Mouse (Mus musculus) thymus, postnatal 25 days (tissue): ENCODE measurements around the gene 1500009C09Rik.
A peak's percentile ranks its signal among the peaks of the same experiment; 100 is the strongest.
"Not testable (repeated sequence)": the region's sequence is repeated elsewhere in the genome, so short reads cannot be mapped to it uniquely, and the experiment has no call there.

Source experiments
- DNase-seq: peaks from one replicate; pipeline ENCODE4 v3.0.0; 2022

The 1500009C09Rik gene

GRCm38 (mm10) chr15:82220003-82220675 lies 32.1 kb upstream of the 1500009C09Rik start:
- DNase-seq = no peak

DNA sequence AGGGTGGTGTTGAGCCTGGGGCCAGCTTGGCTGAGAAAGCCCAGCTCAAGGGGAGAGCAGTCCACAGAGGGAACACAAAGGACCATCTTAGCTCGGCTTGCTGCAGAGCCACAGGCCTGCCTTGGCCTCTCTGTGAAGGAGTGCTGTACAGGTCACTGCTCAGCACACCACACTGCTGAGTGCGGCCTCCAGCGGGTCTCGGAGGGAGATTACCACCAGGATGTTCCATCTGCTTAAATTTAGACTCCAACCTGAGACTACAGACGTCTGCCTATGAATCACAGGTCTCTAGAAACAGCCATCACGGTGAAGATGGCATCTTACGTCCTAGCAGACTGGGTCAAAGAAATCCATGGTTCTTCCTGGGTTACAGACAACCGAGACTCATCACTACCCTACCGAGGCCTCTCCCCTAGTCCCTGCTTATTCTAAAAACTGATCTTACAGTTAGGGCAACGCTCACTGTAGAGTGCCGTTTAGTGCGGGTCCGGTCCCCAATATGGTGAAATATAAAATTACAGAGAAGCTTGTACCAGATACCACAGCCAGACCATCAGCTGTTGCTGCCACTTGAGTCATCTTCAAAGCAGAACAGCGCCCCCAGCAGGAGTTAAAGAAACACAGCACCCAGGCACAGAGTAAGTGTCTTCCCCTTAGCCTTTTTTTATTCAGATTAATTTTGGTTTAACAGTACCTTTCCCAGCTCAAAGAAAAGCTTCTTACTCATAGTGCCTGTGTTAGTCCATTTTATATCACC lies 30.9 kb upstream of the 1500009C09Rik start:
- no peak for DNase-seq

- no peak for DNase-seq
These were observed 28.9 kb upstream of the 1500009C09Rik start for GRCm38 (mm10) chr15:82223251-82223650.

- peak; percentile 54 for DNase-seq
These were observed 28.3 kb upstream of the 1500009C09Rik start, which contains the start of gene Tnfrsf13c for GRCm38 (mm10) chr15:82223657-82224601. TSS of gene Tnfrsf13c (minus strand) at chr15:82224369.

- DNase-seq = no peak
These were observed 27.5 kb upstream of the 1500009C09Rik start for GRCm38 (mm10) chr15:82224602-82225215.

- no peak for DNase-seq
These were observed 26.4 kb upstream of the 1500009C09Rik start for GRCm38 (mm10) chr15:82225769-82226168.

DNA sequence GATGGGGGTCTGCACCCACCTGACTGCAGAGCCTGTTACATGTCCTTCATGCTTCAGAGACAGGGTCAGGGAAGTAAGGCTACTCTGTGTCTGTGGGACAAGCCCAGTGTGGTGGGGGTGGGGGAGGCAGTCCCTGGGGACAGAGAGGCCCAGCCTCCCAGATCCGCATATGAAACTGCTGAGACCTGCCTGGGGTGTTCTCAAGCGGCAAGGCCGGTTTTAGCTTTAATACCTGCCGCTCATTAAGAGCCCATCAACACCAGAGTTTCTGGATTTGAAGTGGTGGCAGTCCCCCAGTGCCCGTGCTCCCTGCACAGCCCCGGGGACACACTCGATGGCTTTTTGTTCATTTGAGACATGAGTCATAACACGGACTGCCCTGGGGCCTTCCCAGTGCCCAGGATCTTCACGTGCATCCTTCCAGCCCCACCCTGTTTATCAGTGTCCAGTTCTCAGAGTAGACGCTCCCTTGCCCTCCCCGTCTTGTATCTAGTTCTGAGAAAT lies 22.6 kb upstream of the 1500009C09Rik start:
- no peak for DNase-seq

GRCm38 (mm10) chr15:82230098-82230611 lies 22.0 kb upstream of the 1500009C09Rik start:
- no peak for DNase-seq

- DNase-seq = no peak
These were observed 21.1 kb upstream of the 1500009C09Rik start for GRCm38 (mm10) chr15:82231100-82231499.

- no peak for DNase-seq
These were observed 20.4 kb upstream of the 1500009C09Rik start for GRCm38 (mm10) chr15:82231591-82232378.

DNA sequence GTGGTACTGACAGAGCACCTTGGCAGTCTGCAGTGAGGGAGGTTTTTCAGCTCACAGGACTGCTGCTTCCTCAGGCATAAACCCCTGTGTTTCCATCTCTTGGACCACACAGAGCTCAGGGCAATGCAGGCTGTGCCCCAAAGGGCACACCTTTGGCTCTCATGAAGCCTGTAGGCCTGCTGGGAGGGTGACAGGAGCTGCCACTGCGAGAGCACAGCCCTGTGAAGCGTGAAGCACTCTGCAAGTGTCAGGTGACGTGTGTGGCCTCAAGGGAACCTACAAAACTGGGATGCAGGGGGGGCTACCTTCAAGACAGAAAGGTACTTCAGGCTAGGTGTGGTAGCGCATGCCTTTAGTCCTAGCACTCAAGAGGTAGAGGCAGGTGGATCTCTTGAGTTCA lies 19.5 kb upstream of the 1500009C09Rik start:
- DNase-seq = no peak

- DNase-seq = no peak
These were observed 16.5 kb upstream of the 1500009C09Rik start for GRCm38 (mm10) chr15:82235661-82236060.

- peak; percentile 87 for DNase-seq
These were observed 15.6 kb upstream of the 1500009C09Rik start for GRCm38 (mm10) chr15:82236565-82236964.

GRCm38 (mm10) chr15:82243311-82243710 lies 8.9 kb upstream of the 1500009C09Rik start:
- no peak for DNase-seq

DNA sequence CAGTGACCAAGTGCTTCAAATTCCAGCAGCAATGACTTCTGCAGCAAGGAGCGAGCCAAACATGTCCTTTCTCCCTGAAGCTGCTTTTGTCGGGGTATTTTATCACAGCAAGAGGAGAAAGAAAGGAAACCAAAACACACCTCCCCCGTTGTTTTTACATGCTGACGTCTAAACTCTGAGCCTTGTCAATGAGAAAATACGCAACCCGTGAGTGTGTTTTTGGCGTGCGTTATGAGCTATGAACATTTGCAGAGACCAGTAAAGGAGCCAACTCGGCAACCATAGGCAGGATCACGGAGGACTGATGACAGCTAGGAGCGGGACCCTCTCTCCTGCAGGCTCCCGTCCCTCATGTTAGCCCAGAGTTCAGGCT lies 8.5 kb upstream of the 1500009C09Rik start:
- no peak for DNase-seq

GRCm38 (mm10) chr15:82244115-82244804 lies 7.9 kb upstream of the 1500009C09Rik start, which contains the start of gene Cenpm:
TSS of gene Cenpm (minus strand) at chr15:82244748.
- peak; percentile 94 for DNase-seq

GRCm38 (mm10) chr15:82244805-82245161 lies 7.4 kb upstream of the 1500009C09Rik start:
- DNase-seq = not testable (repeated sequence)

DNA sequence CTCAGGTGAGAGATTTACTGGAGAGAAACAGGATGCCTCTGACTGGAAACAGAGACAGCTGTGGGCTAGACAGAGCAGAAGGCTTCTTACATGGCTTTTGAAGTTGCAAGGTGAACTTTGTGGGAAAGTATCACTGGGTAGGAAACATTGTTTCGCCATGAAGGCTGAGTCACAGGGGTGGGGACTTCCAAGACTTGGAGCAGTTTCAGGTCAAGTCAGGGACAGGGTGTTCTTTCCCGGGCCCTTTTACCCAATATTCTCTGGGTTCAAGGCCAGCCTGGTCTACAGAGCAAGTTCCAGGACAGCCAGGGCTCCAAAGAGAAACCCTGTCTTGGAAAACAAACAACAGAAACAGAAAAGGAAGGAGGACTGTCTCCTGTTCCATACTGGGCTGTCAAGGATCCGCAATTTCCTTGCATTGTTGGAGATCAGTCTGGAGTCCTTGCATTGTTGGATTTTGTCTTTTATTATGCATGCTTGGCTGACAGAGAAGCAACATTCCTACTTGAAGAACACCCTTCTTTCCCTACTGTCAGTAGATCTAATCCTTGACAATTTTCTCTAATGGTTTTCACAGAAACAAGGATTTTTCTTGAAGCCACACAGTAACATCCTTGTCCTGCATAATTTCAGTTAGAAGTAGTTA lies 4.9 kb upstream of the 1500009C09Rik start:
- DNase-seq = no peak

DNA sequence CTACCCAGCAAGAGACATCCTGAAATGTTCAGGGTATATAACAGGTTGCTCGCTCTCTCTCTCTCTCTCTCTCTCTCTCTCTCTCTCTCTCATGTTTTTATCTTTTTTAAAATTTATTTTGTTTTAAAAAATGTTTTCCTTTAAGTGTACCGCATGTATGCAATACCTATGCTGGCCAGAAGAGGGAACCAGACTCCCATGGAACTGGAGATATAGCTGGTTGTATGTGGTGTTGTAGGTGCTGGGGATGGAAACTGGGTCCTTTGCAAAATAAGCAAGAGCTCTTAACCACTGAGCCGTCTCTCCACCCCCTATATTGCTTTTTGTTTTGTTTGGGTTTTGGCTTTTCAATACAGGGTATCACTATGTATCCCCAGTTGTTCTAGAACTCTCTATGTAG lies 618 bp upstream of the 1500009C09Rik start:
- DNase-seq = no peak

GRCm38 (mm10) chr15:82255248-82255647 lies 3.1 kb downstream of the 1500009C09Rik start:
- no peak for DNase-seq
